Mouse (Mus musculus): ENCODE results near the gene Coasy. TPM values are rescaled to one million over a fixed set of nuclear protein-coding genes. Genes with fewer than 3 reads are reported as not detected.
"Not testable (repeated sequence)": the region's sequence is repeated elsewhere in the genome, so short reads cannot be mapped to it uniquely, and the experiment has no call there.

Gene Coasy
- polyA plus RNA-seq, 1 experiment from 2014 or later: 45.8 TPM

DNA sequence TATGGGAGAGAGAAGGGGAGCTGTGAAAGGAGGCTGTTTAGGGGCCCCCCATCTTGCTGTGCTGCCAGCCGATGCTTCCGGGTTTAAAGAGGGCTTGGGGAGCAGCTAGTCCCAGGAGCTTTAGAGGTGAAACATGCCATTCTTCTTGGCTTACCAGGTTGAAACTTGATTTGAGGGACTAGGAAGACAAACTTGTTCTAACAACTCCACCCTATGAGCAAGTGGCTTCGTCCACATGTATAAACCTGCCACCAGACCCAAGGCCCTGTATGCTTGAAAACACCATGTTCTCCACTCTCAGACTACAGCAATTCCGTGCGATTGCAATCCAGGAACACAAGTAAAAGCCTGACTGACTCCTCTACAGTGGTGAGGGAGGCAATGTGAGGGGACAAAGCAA is 20.6 kb downstream of the Coasy start:
- WGBS: 94% methylated on average over 5 of the region's 5 CpGs
- H3K27ac ChIP-seq: no peak overlapping the region
- peaks cover 68% of the 10 kb centered on the region for H3K36me3 ChIP-seq (ENCODE audit: poor library complexity, severe bottlenecking)
- H3K9ac ChIP-seq: no peak overlapping the region
- no peaks in the 10 kb centered on the region for H3K27me3 ChIP-seq
- H3K9me3 ChIP-seq (replicated peaks): no peaks in the 10 kb centered on the region
- no peak for ATAC-seq
- no peak overlapping the region for H3K4me2 ChIP-seq
- no peaks in the 10 kb centered on the region for H3K4me1 ChIP-seq
- H3K4me3 ChIP-seq: no peak overlapping the region

- Histone ChIP-seq H3K9ac (no peak overlapping the region), H3K27me3 (no peaks in the 10 kb centered on the region), H3K36me3 (ENCODE audit: poor library complexity, severe bottlenecking) (peaks cover 19% of the 10 kb centered on the region), H3K4me2 (no peak overlapping the region), H3K4me1 (0 out of 2 replicates have a peak, but pooled peaks cover 2% of the 10 kb centered on the region), H3K27ac (no peak overlapping the region), H3K4me3 (no peak overlapping the region), H3K9me3 (replicated peaks) (no peaks in the 10 kb centered on the region)
- 65% methylated on average over 4 of the region's 4 CpGs for WGBS
- ATAC-seq: no peak
These were observed 27.0 kb downstream of the Coasy start for GRCm38 (mm10) chr11:101109351-101109750.

DNA sequence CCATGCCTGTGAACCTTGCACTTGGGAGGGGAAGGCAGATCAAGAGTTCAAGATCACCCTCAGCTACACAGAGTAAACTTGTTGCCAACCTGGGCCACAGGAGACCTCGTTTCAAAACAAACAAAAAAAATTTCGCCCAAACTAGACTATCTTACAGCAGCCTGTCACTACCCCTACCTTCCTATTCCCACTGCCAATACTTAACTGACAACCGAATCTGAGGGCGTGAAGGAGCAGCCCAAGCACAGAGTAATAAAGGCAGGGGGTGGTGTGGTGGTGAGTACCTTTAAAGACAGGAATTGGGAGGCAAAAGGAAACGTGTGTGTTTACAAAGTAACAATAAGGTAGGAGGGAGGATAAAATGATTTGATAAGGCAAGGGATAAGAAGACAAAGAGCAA is 28.3 kb downstream of the Coasy start:
- no peak for ATAC-seq
- 70% methylated on average over 5 of the region's 5 CpGs for WGBS

GRCm38 (mm10) chr11:101111178-101111577 is 28.8 kb downstream of the Coasy start:
- Histone ChIP-seq H3K27me3 (no peaks in the 10 kb centered on the region), H3K9ac (no peak overlapping the region), H3K27ac (no peak overlapping the region), H3K9me3 (replicated peaks) (no peaks in the 10 kb centered on the region), H3K4me3 (no peak overlapping the region), H3K4me2 (no peak overlapping the region), H3K36me3 (ENCODE audit: poor library complexity, severe bottlenecking) (0 out of 2 replicates have a peak, but pooled peaks cover 4% of the 10 kb centered on the region), H3K4me1 (peaks cover 18% of the 10 kb centered on the region)
- WGBS: 92% methylated on average over 4 of the region's 4 CpGs
- no peak for ATAC-seq

More for the DNA sequence above, 28.3 kb downstream of the Coasy start:
- H3K27ac ChIP-seq: no peak overlapping the region
- H3K36me3 ChIP-seq (ENCODE audit: poor library complexity, severe bottlenecking): peaks cover 6% of the 10 kb centered on the region; the same call in 1 of the 2 replicates
- H3K4me1 ChIP-seq: peaks cover 13% of the 10 kb centered on the region
- H3K4me3 ChIP-seq: no peak overlapping the region
- H3K9ac ChIP-seq: no peak overlapping the region
- no peaks in the 10 kb centered on the region for H3K9me3 ChIP-seq (replicated peaks)
- no peak overlapping the region for H3K4me2 ChIP-seq
- no peaks in the 10 kb centered on the region for H3K27me3 ChIP-seq

DNA sequence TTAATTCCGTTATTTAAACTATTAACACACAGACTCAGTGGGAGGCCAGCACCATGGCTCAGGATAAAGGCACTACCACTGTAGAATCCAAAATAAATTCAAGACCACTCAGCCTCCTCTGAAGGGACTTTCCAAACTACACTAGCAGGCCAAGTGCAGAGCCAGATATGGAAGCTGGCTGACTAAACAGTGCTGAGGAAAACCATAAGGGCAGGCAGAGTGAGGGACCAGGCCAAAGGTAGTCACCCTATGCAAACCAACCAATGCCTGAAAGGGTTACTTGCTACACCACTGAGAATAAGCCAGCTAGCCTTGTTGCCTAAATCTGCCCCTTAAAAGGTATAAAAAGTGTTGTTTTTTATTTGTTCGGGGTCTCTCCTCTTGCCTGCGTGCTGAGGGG is 29.8 kb downstream of the Coasy start:
- H3K4me2 ChIP-seq: no peak overlapping the region
- no peak overlapping the region for H3K4me3 ChIP-seq
- H3K9me3 ChIP-seq (replicated peaks): no peaks in the 10 kb centered on the region
- ATAC-seq: no peak
- 93% methylated on average over 3 of the region's 3 CpGs for WGBS
- no peak overlapping the region for H3K9ac ChIP-seq
- no peak overlapping the region for H3K27ac ChIP-seq
- H3K4me1 ChIP-seq: peaks cover 25% of the 10 kb centered on the region
- no peaks in the 10 kb centered on the region for H3K27me3 ChIP-seq
- H3K36me3 ChIP-seq (ENCODE audit: poor library complexity, severe bottlenecking): 0 out of 2 replicates have a peak, but pooled peaks cover 4% of the 10 kb centered on the region

GRCm38 (mm10) chr11:101115564-101115963 is 33.2 kb downstream of the Coasy start:
- Histone ChIP-seq H3K9ac (peak overlapping the region; percentile 3), H3K4me1 (peaks cover 44% of the 10 kb centered on the region), H3K4me3 (no peak overlapping the region), H3K36me3 (ENCODE audit: poor library complexity, severe bottlenecking) (0 out of 2 replicates have a peak, but pooled peaks cover 4% of the 10 kb centered on the region), H3K9me3 (replicated peaks) (no peaks in the 10 kb centered on the region), H3K27me3 (no peaks in the 10 kb centered on the region), H3K27ac (peak overlapping the region; percentile 52; the same call in 1 of the 2 replicates), H3K4me2 (peak overlapping the region; percentile 10; the same call in 1 of the 2 replicates)
- ATAC-seq: no peak
- 28% methylated on average over 2 of the region's 2 CpGs for WGBS

DNA sequence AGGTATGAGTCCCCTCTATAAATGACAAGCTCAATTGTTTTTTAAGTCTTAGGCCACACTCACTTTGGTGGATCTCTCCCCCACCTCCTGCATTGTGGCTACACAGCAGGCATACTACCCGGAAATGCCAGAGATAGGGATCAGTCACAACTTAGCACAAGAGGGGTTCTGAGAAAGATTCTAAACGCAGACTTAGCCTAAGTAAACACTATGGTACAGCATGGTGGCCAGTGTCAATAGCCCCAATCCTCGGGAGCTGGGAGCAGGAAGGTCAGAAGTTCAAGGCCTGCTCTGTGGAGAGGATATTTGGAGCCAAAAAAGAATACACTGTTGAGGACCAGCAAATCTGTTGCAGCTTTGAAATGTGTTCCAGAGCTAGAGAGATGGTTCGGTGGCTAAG is 35.7 kb downstream of the Coasy start:
- H3K4me1 ChIP-seq: peaks cover 57% of the 10 kb centered on the region

DNA sequence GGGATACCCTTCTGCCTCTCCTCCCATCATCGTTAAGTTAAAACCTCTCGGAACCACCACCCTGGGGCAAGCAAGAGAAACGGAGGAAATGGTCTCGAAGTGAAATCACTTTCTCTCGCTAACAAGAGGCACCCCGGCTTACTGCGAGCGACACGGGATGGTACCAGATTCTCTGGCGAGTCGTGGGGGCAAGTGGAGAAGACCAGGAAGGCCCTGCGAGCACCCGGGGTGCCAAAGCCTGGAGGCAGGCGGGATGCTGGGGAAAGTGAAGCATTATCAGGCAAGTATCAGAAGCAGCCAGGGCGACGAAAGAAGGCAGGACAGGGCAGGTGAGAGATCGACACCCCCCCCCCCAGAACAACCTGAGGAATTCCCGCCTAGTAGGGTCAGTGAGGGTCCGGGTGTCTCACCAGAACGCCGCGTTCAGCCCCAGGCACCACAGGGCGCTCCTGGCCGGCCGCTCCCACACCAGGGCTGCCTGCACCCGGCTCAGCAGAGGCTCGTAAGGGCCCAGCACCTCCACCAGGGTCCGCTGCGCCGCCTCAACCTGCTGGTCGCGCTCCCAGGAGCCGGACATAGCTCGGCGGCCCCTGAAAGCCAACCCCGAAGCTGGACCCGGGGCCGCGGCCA is 36.9 kb downstream of the Coasy start:
- Histone ChIP-seq H3K27ac (peak overlapping the region; percentile 80), H3K4me3 (peak overlapping the region; percentile 87), H3K4me2 (peak overlapping the region; percentile 98), H3K9me3 (replicated peaks) (no peaks in the 10 kb centered on the region), H3K27me3 (no peaks in the 10 kb centered on the region), H3K36me3 (ENCODE audit: poor library complexity, severe bottlenecking) (peaks cover 19% of the 10 kb centered on the region), H3K4me1 (peaks cover 57% of the 10 kb centered on the region), H3K9ac (peak overlapping the region; percentile 95)
- peak; percentile 77 for ATAC-seq
- under 1% methylated on average over 38 of the region's 39 CpGs for WGBS

More for the DNA sequence above, 35.7 kb downstream of the Coasy start:
- H3K4me3 ChIP-seq: peak overlapping the region; percentile 87
- H3K9me3 ChIP-seq (replicated peaks): no peaks in the 10 kb centered on the region
- H3K4me2 ChIP-seq: peak overlapping the region; percentile 98
- peaks cover 9% of the 10 kb centered on the region for H3K36me3 ChIP-seq (ENCODE audit: poor library complexity, severe bottlenecking)
- H3K9ac ChIP-seq: peak overlapping the region; percentile 95
- WGBS: 58% methylated on average over 4 of the region's 4 CpGs
- ATAC-seq: no peak
- no peaks in the 10 kb centered on the region for H3K27me3 ChIP-seq
- no peak overlapping the region for H3K27ac ChIP-seq

DNA sequence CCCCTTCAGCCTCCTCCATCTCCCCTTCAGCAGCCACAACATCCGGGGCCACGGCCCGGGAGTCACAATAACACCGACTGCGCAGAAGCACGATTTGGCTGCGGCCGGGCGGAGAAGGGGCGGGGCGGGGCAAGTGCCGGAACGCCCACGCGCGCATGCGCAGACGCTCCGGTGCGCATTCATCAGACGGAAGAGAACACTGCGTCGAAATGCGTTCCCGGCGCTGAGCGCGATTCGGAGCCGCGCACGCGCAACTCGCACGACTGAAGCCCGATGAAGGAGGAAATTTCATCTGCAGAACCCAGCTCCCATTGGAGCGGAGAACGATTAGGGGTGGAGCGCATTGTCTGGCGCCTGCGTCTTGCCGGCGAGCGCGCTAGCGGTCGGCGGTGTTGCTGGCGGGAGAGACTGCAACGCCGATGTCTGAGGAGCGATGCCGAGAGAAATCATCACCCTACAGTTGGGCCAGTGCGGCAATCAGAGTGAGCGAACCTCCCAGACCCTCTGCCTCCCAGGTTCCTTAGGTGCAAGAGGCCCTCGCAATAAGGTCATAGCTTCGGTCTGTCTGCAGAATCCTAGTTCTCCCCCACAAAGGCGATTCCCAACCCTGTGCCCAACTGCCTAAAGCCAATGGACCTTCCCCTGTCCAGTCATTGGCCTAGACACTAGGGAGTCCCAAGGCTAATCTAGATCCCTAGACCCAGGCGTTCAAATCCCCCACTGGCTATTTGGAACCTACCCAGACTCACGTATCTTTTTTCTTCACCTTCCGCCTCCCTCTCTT is 37.6 kb downstream of the Coasy start, which contains the start of the genes Retreg3 and Tubg1:
TSS of gene Retreg3 (minus strand) at position 133 of the 784 bp plus-strand sequence.
TSS of gene Tubg1 (plus strand) at position 178 of the 784 bp plus-strand sequence.
- H3K9ac ChIP-seq: peak within 1 kb of the TSS; percentile 95
- H3K9me3 ChIP-seq (replicated peaks): no peaks in the 10 kb centered on the region
- H3K4me1 ChIP-seq: peaks cover 54% of the 10 kb centered on the region
- H3K27me3 ChIP-seq: no peaks in the 10 kb centered on the region
- ATAC-seq: peak; percentile 97
- under 1% methylated on average over 61 of the region's 61 CpGs for WGBS
- peak within 1 kb of the TSS; percentile 87 for H3K4me3 ChIP-seq
- H3K36me3 ChIP-seq (ENCODE audit: poor library complexity, severe bottlenecking): peaks cover 25% of the 10 kb centered on the region
- peak within 1 kb of the TSS; percentile 98 for H3K4me2 ChIP-seq
- H3K27ac ChIP-seq: peak within 1 kb of the TSS; percentile 90

DNA sequence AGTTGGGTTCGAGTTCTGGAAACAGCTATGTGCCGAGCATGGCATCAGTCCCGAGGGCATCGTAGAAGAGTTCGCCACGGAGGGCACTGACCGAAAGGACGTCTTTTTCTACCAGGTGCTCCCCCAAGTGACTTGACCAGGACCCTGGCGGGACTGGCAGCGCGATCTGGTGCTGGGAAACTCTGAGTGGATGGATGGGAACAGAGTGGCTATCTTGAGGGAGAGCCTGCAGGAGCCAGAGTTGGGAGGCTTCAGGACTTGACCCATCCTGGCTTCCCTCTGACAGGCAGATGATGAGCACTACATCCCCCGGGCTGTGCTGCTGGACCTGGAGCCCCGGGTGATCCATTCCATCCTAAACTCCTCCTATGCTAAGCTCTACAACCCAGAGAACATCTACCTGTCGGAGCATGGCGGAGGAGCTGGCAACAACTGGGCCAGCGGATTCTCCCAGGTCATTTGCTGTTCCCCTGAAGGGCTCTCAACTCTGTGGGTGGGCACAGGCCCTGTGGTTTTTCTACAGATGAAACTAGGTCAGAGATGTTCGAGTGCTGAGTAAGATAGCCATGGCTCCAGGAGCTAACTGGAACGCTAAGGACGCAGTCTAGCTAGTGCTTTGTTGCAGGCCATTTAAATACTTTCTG is 38.3 kb downstream of the Coasy start:
- 23% methylated on average over 19 of the region's 19 CpGs for WGBS
- Histone ChIP-seq H3K4me3 (peak overlapping the region; percentile 87), H3K27ac (peak overlapping the region; percentile 90), H3K9ac (peak overlapping the region; percentile 91), H3K27me3 (no peaks in the 10 kb centered on the region), H3K36me3 (ENCODE audit: poor library complexity, severe bottlenecking) (peaks cover 32% of the 10 kb centered on the region), H3K4me1 (peaks cover 47% of the 10 kb centered on the region), H3K9me3 (replicated peaks) (no peaks in the 10 kb centered on the region), H3K4me2 (peak overlapping the region; percentile 98)
- ATAC-seq: no peak

- not testable (repeated sequence) for H3K4me2 ChIP-seq; H3K4me3 ChIP-seq; H3K27me3 ChIP-seq; H3K9ac ChIP-seq; H3K27ac ChIP-seq; H3K9me3 ChIP-seq (replicated peaks); ATAC-seq
- Histone ChIP-seq H3K36me3 (ENCODE audit: poor library complexity, severe bottlenecking) (peaks cover 49% of the 10 kb centered on the region), H3K4me1 (peaks cover 15% of the 10 kb centered on the region)
- 92% methylated on average over 8 of the region's 8 CpGs for WGBS
These were observed 42.1 kb downstream of the Coasy start for GRCm38 (mm10) chr11:101124494-101124893.

GRCm38 (mm10) chr11:101125008-101125407 is 42.6 kb downstream of the Coasy start:
- WGBS: 95% methylated on average over 9 of the region's 9 CpGs
- not testable (repeated sequence) for H3K9me3 ChIP-seq (replicated peaks); H3K27ac ChIP-seq; H3K4me2 ChIP-seq; H3K27me3 ChIP-seq; H3K9ac ChIP-seq; ATAC-seq; H3K4me3 ChIP-seq
- Histone ChIP-seq H3K36me3 (ENCODE audit: poor library complexity, severe bottlenecking) (peaks cover 49% of the 10 kb centered on the region), H3K4me1 (peaks cover 15% of the 10 kb centered on the region)

All from forebrain, embryonic 13.5 days (tissue).